Mouse (Mus musculus): ENCODE results near the gene 1700025G04Rik. TPM values are rescaled to one million over a fixed set of nuclear protein-coding genes. Genes with fewer than 3 reads are reported as not detected.

1700025G04Rik gene
- total RNA-seq, 4 experiments from 2014 or later: 77.9 to 89.2 (median 85.5) TPM

- no peak for DNase-seq (ENCODE audit: low spot score in 2 of 2)
Observed at GRCm38 (mm10) chr1:151914494-151914893, 175.4 kb downstream of the 1700025G04Rik start.

- no peak for DNase-seq (ENCODE audit: low spot score in 2 of 2)
Observed at GRCm38 (mm10) chr1:151907014-151907413, 182.9 kb downstream of the 1700025G04Rik start.

- DNase-seq (ENCODE audit: low spot score in 2 of 2): no peak
Observed at GRCm38 (mm10) chr1:151900706-151901360, 189.1 kb downstream of the 1700025G04Rik start.

- no peak for DNase-seq (ENCODE audit: low spot score in 2 of 2)
Observed at GRCm38 (mm10) chr1:151899964-151900363, 190.0 kb downstream of the 1700025G04Rik start.

- no peak for DNase-seq (ENCODE audit: low spot score in 2 of 2)
Observed at GRCm38 (mm10) chr1:151895406-151895805, 194.5 kb downstream of the 1700025G04Rik start.

GRCm38 (mm10) chr1:151893976-151894375 is 195.9 kb downstream of the 1700025G04Rik start:
- no peak for DNase-seq (ENCODE audit: low spot score in 2 of 2)

- no peak for DNase-seq (ENCODE audit: low spot score in 2 of 2)
Observed at GRCm38 (mm10) chr1:151892008-151892407, 197.9 kb downstream of the 1700025G04Rik start.

- no peak for DNase-seq (ENCODE audit: low spot score in 2 of 2)
Observed at GRCm38 (mm10) chr1:151891194-151891593, 198.7 kb downstream of the 1700025G04Rik start.

GRCm38 (mm10) chr1:151890041-151890621 is 199.8 kb downstream of the 1700025G04Rik start:
- DNase-seq (ENCODE audit: low spot score in 2 of 2): peak; percentile 9 to 18

GRCm38 (mm10) chr1:151887631-151888030 is 202.3 kb downstream of the 1700025G04Rik start:
- no peak for DNase-seq (ENCODE audit: low spot score in 2 of 2)

GRCm38 (mm10) chr1:151887126-151887525 is 202.8 kb downstream of the 1700025G04Rik start:
- peak; percentile 27 to 37 for DNase-seq (ENCODE audit: low spot score in 2 of 2)

GRCm38 (mm10) chr1:151886171-151886570 is 203.8 kb downstream of the 1700025G04Rik start:
- DNase-seq (ENCODE audit: low spot score in 2 of 2): peak in 1 of 2 experiments; percentile 51

- DNase-seq (ENCODE audit: low spot score in 2 of 2): no peak
Observed at GRCm38 (mm10) chr1:151881253-151881652, 208.7 kb downstream of the 1700025G04Rik start.

- no peak for DNase-seq (ENCODE audit: low spot score in 2 of 2)
Observed at GRCm38 (mm10) chr1:151880731-151881130, 209.2 kb downstream of the 1700025G04Rik start.

GRCm38 (mm10) chr1:151879966-151880365 is 210.0 kb downstream of the 1700025G04Rik start:
- no peak for DNase-seq (ENCODE audit: low spot score in 2 of 2)

- no peak for DNase-seq (ENCODE audit: low spot score in 2 of 2)
Observed at GRCm38 (mm10) chr1:151879308-151879850, 210.5 kb downstream of the 1700025G04Rik start.

- DNase-seq (ENCODE audit: low spot score in 2 of 2): no peak
Observed at GRCm38 (mm10) chr1:151878411-151878810, 211.5 kb downstream of the 1700025G04Rik start.

- DNase-seq (ENCODE audit: low spot score in 2 of 2): no peak
Observed at GRCm38 (mm10) chr1:151872971-151873370, 217.0 kb downstream of the 1700025G04Rik start.

GRCm38 (mm10) chr1:151864326-151864725 is 225.6 kb downstream of the 1700025G04Rik start:
- no peak for DNase-seq (ENCODE audit: low spot score in 2 of 2)

GRCm38 (mm10) chr1:151863797-151864147 is 226.2 kb downstream of the 1700025G04Rik start:
- peak in 1 of 2 experiments; percentile 2 for DNase-seq (ENCODE audit: low spot score in 2 of 2)

GRCm38 (mm10) chr1:151863135-151863796 is 226.7 kb downstream of the 1700025G04Rik start:
- no peak for DNase-seq (ENCODE audit: low spot score in 2 of 2)

- DNase-seq (ENCODE audit: low spot score in 2 of 2): no peak
Observed at GRCm38 (mm10) chr1:151862109-151862508, 227.8 kb downstream of the 1700025G04Rik start.

Data from gastrocnemius, adult 8-10 months (tissue).